Mouse (Mus musculus): Measurements from ENCODE around the gene Lbx1.

DNA sequence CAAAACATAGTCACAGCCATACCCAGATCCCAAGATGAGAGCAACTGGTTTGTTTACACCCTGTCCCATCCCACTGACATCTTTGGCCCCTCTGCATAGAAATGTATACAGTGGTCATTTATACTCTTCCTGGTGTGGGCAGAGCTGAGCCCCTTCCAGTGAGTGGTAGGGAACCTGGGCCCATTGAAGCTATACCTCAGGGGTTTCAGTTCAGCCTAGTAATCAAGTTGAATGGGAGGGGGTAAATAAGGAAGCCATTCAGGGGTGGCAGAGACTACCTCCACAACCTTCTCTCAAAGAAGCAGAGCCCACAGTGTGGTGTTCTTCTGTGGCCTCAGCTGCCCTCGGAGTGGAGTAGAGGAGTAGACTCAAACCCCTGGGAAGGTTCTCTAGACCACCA, 7.9 kb downstream of the Lbx1 start:
- no peak for TF ChIP-seq CTCF (IDR thresholded peaks at IDR 0.05; ENCODE audit: extremely low read depth, insufficient read depth, insufficient read length, insufficient replicate concordance)
- no peak for TF ChIP-seq POLR2A (IDR thresholded peaks at IDR 0.05; ENCODE audit: low read depth, low read length)
